Mouse (Mus musculus) bone marrow, adult 2 months (tissue): ENCODE results near the gene Col4a1. TPM values are rescaled to one million over a fixed set of nuclear protein-coding genes. Genes with fewer than 3 reads are reported as not detected.

ENCODE experiments used
- H3K27ac ChIP-seq: fragments of 200-500 bp; 2 replicates; pipeline ENCODE4 v1.5.1; 2012; ENCODE audit warnings: low read depth, mild to moderate bottlenecking, control low read depth, inconsistent platforms, low read length; ENCODE audit not compliant: control insufficient read depth, poor library complexity, insufficient read depth
- H3K4me1 ChIP-seq: fragments of 200-500 bp; 2 replicates; pipeline ENCODE4 v1.6.1; 2011; ENCODE audit warnings: low read length; ENCODE audit not compliant: control insufficient read depth, insufficient read depth
- H3K4me3 ChIP-seq: fragments of 200-500 bp; replicated peaks from 2 replicates; pipeline ENCODE3; 2011; ENCODE audit warnings: mild to moderate bottlenecking, low read depth, low read length, control low read depth; ENCODE audit not compliant: control insufficient read depth
- CTCF ChIP-seq: fragments of 200-500 bp; IDR thresholded peaks from 2 replicates; pipeline ENCODE4 v1.5.1; 2011; ENCODE audit warnings: low read length, control low read depth; ENCODE audit not compliant: control insufficient read depth, insufficient read depth
- POLR2A ChIP-seq: fragments of 200-500 bp; IDR thresholded peaks from 2 replicates; pipeline ENCODE4 v1.6.1; 2011; ENCODE audit warnings: low read depth, mild to moderate bottlenecking, control low read depth, low read length, borderline replicate concordance; ENCODE audit not compliant: control insufficient read depth
- WGBS: fragments of 180-500 bp; shearing (Covaris S2); methylation state at CpG from one replicate; pipeline ENCODE4 v1.1.7; 2018; 5-methylcytosine and 5-hydroxymethylcytosine counted together
- polyA plus RNA-seq: library from polyadenylated mRNA; stranded (reverse); fragments of >200 nt; gene quantifications from 2 replicates; pipeline ENCODE4 v1.2.4, GENCODE M21; 2011; ENCODE audit warnings: low replicate concordance; ENCODE audit not compliant: missing spikeins, insufficient read depth, insufficient read length

The Col4a1 gene
- polyA plus RNA-seq, 1 experiment: 6.7 TPM

DNA sequence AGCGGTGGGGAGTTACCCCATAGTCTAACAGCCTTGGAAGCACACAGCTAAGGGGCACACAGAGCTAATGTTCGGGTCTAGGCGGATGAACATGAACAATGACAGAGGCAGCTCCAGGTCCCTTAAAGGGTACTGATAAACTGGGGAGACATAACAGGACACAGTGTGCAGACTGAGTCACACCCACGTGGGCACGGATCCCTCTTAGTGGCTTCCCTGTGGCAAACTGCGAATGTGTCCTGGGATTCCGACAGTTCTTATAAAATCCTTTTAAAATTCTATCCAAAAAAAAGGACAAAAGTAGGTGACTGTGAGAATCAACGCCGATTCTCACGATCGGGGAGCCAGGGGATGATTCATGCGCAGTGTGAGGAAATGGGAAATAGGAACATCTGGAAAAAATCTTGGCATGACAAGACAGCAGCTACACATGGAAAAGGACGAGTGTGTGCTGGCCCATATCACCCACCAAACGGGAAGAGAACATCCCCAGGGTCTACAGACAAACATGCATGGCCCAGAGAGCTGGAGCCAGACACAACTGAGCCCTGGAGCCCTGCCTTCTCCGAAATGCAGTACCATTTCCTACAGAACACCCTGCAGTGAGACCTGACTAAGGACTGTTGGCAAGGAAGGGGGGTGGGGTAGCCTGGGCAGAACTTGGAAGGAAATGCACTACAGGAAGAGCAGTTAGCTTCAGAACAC, 50.4 kb downstream of the Col4a1 start:
- no peaks in the 10 kb centered on the region; the same call in 1 of the 2 replicates for H3K4me1 ChIP-seq
- whole genome bisulfite sequencing: 80% methylated on average over 15 of the region's 15 CpGs

GRCm38 (mm10) chr8:11259832-11260615, 52.6 kb downstream of the Col4a1 start:
- WGBS: 12% methylated on average over 10 of the region's 10 CpGs
- no peak overlapping the region for H3K4me3 ChIP-seq
- no peak for TF ChIP-seq CTCF
- TF ChIP-seq POLR2A: no peak
- H3K4me1 ChIP-seq: no peaks in the 10 kb centered on the region; the same call in 1 of the 2 replicates
- H3K27ac ChIP-seq: no peak overlapping the region

More for the DNA sequence above, 50.4 kb downstream of the Col4a1 start:
- no peak overlapping the region for H3K27ac ChIP-seq
- H3K4me3 ChIP-seq: no peak overlapping the region
- TF ChIP-seq CTCF: no peak
- no peak for TF ChIP-seq POLR2A

DNA sequence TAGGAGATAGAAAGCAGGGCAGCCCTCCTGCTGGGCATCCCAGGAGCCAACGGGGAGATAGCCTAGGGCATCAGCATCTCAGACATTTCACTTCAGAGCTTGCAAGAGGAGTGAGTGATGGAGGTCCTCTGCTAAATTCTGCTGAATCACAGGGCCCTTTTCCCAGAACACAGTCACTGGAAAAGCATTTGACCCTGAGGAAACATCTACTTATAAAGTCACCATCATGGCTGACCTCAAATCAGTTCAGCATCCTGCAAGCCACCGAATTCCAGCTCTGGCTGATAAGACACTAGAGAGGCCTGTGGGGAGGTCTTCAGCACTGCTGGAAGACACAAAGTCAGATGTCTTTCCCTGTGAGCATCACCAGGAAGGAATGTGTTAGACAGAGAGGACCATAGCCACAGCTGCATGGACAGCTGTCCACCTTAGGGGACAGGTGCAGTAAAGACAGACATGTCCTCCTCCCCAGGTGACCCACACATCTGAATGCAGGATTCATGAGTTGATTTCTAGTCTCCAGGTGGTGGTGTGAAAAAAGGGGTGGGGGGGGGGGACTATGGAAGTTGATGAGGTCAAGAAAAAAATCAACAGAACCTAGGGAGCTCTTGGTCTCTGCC, 54.0 kb downstream of the Col4a1 start:
- WGBS: 56% methylated on average over 2 of the region's 2 CpGs
- Histone ChIP-seq H3K4me1 (no peaks in the 10 kb centered on the region; the same call in 1 of the 2 replicates), H3K4me3 (no peak overlapping the region), H3K27ac (no peak overlapping the region)
- TF ChIP-seq POLR2A: no peak

- 75% methylated on average over 13 of the region's 13 CpGs for WGBS
- no peak overlapping the region for H3K27ac ChIP-seq
- no peak overlapping the region for H3K4me3 ChIP-seq
- TF ChIP-seq POLR2A: no peak
- TF ChIP-seq CTCF: no peak
- H3K4me1 ChIP-seq: no peaks in the 10 kb centered on the region; the same call in 1 of the 2 replicates
Observed at GRCm38 (mm10) chr8:11257079-11258017, 55.3 kb downstream of the Col4a1 start.

GRCm38 (mm10) chr8:11256405-11256804, 56.2 kb downstream of the Col4a1 start:
- Histone ChIP-seq H3K4me3 (no peak overlapping the region), H3K4me1 (no peaks in the 10 kb centered on the region; the same call in 1 of the 2 replicates), H3K27ac (no peak overlapping the region)
- 73% methylated on average over 7 of the region's 7 CpGs for WGBS
- no peak for TF ChIP-seq POLR2A
- TF ChIP-seq CTCF: no peak

GRCm38 (mm10) chr8:11255680-11256079, 56.9 kb downstream of the Col4a1 start:
- no peak overlapping the region for H3K4me3 ChIP-seq
- H3K4me1 ChIP-seq: no peaks in the 10 kb centered on the region; the same call in 1 of the 2 replicates
- no peak overlapping the region for H3K27ac ChIP-seq
- TF ChIP-seq CTCF (no peak), POLR2A (no peak)
- 79% methylated on average over 7 of the region's 7 CpGs for WGBS

DNA sequence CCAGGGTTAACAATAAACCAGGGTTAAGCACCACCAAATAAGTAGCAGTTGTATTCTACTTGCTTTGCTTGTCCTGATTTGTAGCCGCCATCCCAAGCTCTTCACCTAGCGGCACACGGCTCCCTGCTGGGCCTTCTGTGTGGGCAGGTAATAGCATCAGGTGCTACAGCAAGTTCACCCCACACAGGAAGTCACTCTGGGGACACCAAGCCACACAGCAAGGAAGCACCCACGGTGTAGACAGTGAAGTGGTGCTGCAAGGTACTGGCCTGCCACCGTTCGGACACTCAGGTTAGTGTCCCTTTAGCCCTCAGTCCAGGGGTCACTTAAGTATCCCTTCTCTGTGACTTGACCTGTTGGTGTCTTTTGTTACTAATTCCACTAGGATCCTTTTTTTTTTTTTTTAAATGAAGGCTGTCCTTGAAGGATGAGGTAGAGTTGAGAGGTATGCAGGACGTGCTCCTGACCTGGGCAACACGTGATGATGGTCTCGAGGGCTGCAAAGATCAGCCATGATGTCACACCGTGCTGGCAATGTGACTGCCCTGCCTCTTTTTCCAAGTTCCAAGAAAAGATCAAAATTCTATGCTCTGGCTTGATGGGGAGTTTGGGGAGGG, 57.6 kb downstream of the Col4a1 start:
- no peak for TF ChIP-seq CTCF
- no peak for TF ChIP-seq POLR2A
- whole genome bisulfite sequencing: 72% methylated on average over 10 of the region's 10 CpGs
- peaks cover 4% of the 10 kb centered on the region for H3K4me1 ChIP-seq
- no peak overlapping the region for H3K27ac ChIP-seq
- H3K4me3 ChIP-seq: no peak overlapping the region
